Mouse (Mus musculus): ENCODE measurements around the gene Draxin. TPM values are rescaled to one million over a fixed set of nuclear protein-coding genes. Genes with fewer than 3 reads are reported as not detected.
A peak's percentile ranks its signal among the peaks of the same experiment; 100 is the strongest.

The Draxin gene
- polyA plus RNA-seq, 1 experiment: 1.9 TPM

DNA sequence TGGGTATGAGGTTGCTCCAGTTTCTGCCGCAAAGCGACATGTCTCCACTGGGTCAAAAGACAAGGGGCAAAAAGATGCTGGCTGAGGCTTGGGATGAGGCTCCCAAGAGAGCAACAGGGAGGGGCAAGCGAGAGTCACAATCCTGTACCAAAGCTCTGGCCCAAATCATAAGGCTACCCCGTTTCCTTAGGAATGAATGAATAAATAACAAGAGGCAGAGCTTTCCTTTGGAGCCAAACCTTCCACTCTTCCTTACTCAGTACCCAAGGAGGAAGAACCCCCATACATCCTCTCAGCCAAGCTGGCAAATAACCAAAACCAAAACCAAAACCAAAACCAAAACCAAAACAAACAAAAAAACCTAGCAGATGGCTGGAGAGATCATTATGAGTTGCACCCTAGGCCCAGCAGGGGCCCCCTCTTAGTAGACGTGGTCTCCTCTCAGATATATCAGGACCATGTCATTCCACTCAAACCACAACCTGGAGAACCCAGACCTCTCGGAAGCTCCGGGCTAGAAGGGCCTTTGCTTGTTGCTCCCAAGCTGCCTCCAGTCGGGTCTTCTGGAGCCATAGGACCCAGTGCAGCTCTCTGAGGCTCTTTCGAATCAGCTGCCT is 60.8 kb downstream of the Draxin start:
- no peak for DNase-seq (ENCODE audit: low read depth in 1 of 2, low spot score in 2 of 2)

GRCm38 (mm10) chr4:148067346-148067745 is 63.2 kb downstream of the Draxin start:
- Histone ChIP-seq H3K4me1 (ENCODE audit: control insufficient read depth, insufficient read depth, insufficient read length) (peaks cover 3% of the 10 kb centered on the region; the same call in 1 of the 2 replicates), H3K27me3 (ENCODE audit: control insufficient read depth, insufficient read depth, low read length) (no peaks in the 10 kb centered on the region), H3K27ac (ENCODE audit: insufficient read depth, low read length) (no peak overlapping the region), H3K4me3 (ENCODE audit: extremely low read depth, insufficient read depth, insufficient read length) (no peak overlapping the region), H3K36me3 (ENCODE audit: control insufficient read depth, insufficient read depth, low read length) (no peaks in the 10 kb centered on the region)
- TF ChIP-seq POLR2A (IDR thresholded peaks at IDR 0.05; ENCODE audit: low read depth, low read length) (no peak), CTCF (IDR thresholded peaks at IDR 0.05; ENCODE audit: extremely low read depth, insufficient read depth, insufficient read length, insufficient replicate concordance) (no peak)
- DNase-seq (ENCODE audit: low read depth in 1 of 2, low spot score in 2 of 2): no peak
- WGBS: 85% methylated on average over 8 of the region's 8 CpGs

More for the DNA sequence above, 60.8 kb downstream of the Draxin start:
- TF ChIP-seq POLR2A (IDR thresholded peaks at IDR 0.05; ENCODE audit: low read depth, low read length): no peak
- no peak overlapping the region for H3K27ac ChIP-seq (ENCODE audit: insufficient read depth, low read length)
- peaks cover 3% of the 10 kb centered on the region; the same call in 1 of the 2 replicates for H3K4me1 ChIP-seq (ENCODE audit: control insufficient read depth, insufficient read depth, insufficient read length)
- H3K4me3 ChIP-seq (ENCODE audit: extremely low read depth, insufficient read depth, insufficient read length): no peak overlapping the region
- no peaks in the 10 kb centered on the region for H3K36me3 ChIP-seq (ENCODE audit: control insufficient read depth, insufficient read depth, low read length)
- 76% methylated on average over 9 of the region's 9 CpGs for WGBS
- H3K27me3 ChIP-seq (ENCODE audit: control insufficient read depth, insufficient read depth, low read length): no peaks in the 10 kb centered on the region

DNA sequence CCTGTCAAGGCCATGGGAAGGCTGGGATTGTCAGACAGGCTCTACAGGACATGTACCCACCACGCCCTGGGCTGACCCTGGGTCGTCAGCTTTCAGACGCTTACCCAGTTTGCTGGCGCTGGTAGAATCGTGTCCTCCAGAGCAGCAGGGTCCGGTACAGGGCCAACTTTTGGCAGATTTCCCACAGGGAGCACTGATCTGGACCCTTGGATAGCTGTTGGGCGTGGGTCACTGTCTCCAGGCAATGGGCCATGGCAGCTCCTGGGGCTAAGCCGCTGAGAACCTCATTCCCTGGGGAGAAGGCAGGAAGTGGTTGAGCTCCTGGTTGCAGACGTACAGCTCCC is 64.1 kb downstream of the Draxin start:
- DNase-seq (ENCODE audit: low read depth in 1 of 2, low spot score in 2 of 2): no peak
- Histone ChIP-seq H3K4me3 (ENCODE audit: extremely low read depth, insufficient read depth, insufficient read length) (no peak overlapping the region), H3K27ac (ENCODE audit: insufficient read depth, low read length) (peak overlapping the region; percentile 32; the same call in 1 of the 2 replicates), H3K4me1 (ENCODE audit: control insufficient read depth, insufficient read depth, insufficient read length) (peaks cover 3% of the 10 kb centered on the region; the same call in 1 of the 2 replicates), H3K27me3 (ENCODE audit: control insufficient read depth, insufficient read depth, low read length) (no peaks in the 10 kb centered on the region), H3K36me3 (ENCODE audit: control insufficient read depth, insufficient read depth, low read length) (no peaks in the 10 kb centered on the region)
- WGBS: 63% methylated on average over 9 of the region's 9 CpGs
- TF ChIP-seq POLR2A (IDR thresholded peaks at IDR 0.05; ENCODE audit: low read depth, low read length) (no peak), CTCF (IDR thresholded peaks at IDR 0.05; ENCODE audit: extremely low read depth, insufficient read depth, insufficient read length, insufficient replicate concordance) (no peak)

DNA sequence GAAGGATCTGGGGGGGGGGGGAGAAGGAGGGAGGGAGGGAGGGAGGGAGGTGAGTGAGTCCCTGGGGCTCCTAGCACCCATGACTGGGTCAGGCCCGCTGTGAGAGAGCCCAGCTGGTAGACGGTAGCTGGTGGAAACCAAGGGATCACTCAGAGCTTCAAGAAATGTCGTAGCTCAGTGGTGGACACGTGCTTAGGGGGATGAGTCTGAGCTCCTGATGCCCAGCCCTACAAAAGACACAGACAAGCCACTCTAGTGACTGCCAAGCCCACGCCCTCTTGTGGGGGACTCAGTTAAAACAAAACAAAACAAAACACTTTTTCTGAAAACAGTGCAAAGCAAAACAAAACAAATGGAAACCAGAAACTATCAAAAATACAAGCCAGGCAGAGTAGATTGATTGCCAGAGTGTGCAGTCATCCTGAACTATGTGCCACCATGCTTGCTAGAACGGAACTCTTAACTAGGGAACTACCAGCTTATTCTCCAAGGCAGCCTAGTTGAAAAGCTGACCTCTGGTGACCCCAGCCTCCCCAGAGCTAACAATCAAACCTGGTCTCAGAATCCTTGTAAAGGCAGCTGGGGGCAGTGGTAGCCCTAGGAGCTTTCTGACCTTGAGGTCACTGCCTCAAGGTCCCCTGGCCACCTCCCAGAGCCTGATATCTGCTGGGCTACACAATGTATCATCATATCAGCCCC is 64.6 kb downstream of the Draxin start:
- 47% methylated on average over 6 of the region's 6 CpGs for WGBS
- Histone ChIP-seq H3K36me3 (ENCODE audit: control insufficient read depth, insufficient read depth, low read length) (no peaks in the 10 kb centered on the region), H3K4me3 (ENCODE audit: extremely low read depth, insufficient read depth, insufficient read length) (no peak overlapping the region), H3K4me1 (ENCODE audit: control insufficient read depth, insufficient read depth, insufficient read length) (peaks cover 3% of the 10 kb centered on the region; the same call in 1 of the 2 replicates), H3K27ac (ENCODE audit: insufficient read depth, low read length) (no peak overlapping the region), H3K27me3 (ENCODE audit: control insufficient read depth, insufficient read depth, low read length) (no peaks in the 10 kb centered on the region)
- TF ChIP-seq CTCF (IDR thresholded peaks at IDR 0.05; ENCODE audit: extremely low read depth, insufficient read depth, insufficient read length, insufficient replicate concordance) (no peak), POLR2A (IDR thresholded peaks at IDR 0.05; ENCODE audit: low read depth, low read length) (no peak)
- no peak for DNase-seq (ENCODE audit: low read depth in 1 of 2, low spot score in 2 of 2)

GRCm38 (mm10) chr4:148061086-148061480 is 69.4 kb downstream of the Draxin start:
- DNase-seq (ENCODE audit: low read depth in 1 of 2, low spot score in 2 of 2): no peak
- no peak overlapping the region for H3K27ac ChIP-seq (ENCODE audit: insufficient read depth, low read length)
- H3K4me3 ChIP-seq (ENCODE audit: extremely low read depth, insufficient read depth, insufficient read length): no peak overlapping the region
- 0 out of 2 replicates have a peak, but pooled peaks cover 1% of the 10 kb centered on the region for H3K36me3 ChIP-seq (ENCODE audit: control insufficient read depth, insufficient read depth, low read length)
- 94% methylated on average over 9 of the region's 9 CpGs for WGBS
- TF ChIP-seq POLR2A (IDR thresholded peaks at IDR 0.05; ENCODE audit: low read depth, low read length) (no peak), CTCF (IDR thresholded peaks at IDR 0.05; ENCODE audit: extremely low read depth, insufficient read depth, insufficient read length, insufficient replicate concordance) (no peak)
- no peaks in the 10 kb centered on the region for H3K27me3 ChIP-seq (ENCODE audit: control insufficient read depth, insufficient read depth, low read length)
- no peaks in the 10 kb centered on the region; the same call in 1 of the 2 replicates for H3K4me1 ChIP-seq (ENCODE audit: control insufficient read depth, insufficient read depth, insufficient read length)

DNA sequence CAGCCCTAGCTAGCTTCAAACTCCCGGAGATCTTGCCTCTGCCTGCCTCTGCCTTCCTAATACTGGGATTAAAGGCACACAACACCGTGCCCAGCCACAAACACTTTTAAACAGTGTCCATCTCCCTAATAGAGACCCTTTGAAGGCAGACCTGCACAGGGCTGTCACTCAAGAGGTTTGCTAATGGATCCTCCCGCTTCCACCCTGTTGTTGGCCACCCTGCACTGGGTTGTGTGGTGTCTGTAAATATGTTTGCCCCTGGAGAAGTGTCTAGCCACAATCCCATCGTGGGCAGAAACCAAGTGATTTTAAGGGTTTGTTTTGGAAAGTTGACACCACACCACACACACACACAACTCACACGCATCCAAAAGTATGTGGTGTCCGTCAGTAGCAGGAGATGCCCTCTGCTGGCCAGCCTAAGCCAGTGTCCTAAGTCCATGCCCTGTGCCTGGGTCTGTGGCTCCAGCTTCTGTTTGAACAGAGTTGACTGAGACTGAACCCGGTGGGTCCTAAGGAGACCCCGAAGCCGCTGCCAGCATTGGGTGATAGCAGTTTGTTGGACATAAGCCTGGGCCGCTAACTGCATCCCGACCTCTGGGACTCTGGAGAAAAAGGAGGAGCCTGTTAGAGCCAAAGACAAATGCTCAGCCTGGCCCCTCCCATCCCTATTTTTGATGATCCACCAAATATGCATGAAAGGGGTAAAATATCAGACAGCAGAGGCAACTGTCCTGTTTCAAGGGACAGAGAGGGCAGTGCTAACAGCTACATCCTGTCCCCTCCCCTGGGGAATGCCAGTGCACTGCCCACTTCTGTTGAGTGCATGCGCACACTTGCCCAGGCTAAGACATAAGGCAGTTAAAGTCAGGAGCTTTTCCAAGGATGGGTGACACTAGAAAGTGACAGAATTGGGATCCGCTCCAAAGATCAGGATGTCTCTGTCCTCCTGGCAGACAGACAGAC is 70.1 kb downstream of the Draxin start:
- 53% methylated on average over 13 of the region's 13 CpGs for WGBS
- Histone ChIP-seq H3K36me3 (ENCODE audit: control insufficient read depth, insufficient read depth, low read length) (peaks cover 8% of the 10 kb centered on the region), H3K4me1 (ENCODE audit: control insufficient read depth, insufficient read depth, insufficient read length) (no peaks in the 10 kb centered on the region), H3K27ac (ENCODE audit: insufficient read depth, low read length) (no peak overlapping the region), H3K4me3 (ENCODE audit: extremely low read depth, insufficient read depth, insufficient read length) (no peak overlapping the region), H3K27me3 (ENCODE audit: control insufficient read depth, insufficient read depth, low read length) (no peaks in the 10 kb centered on the region)
- DNase-seq (ENCODE audit: low read depth in 1 of 2, low spot score in 2 of 2): no peak
- no peak for TF ChIP-seq POLR2A (IDR thresholded peaks at IDR 0.05; ENCODE audit: low read depth, low read length)
- TF ChIP-seq CTCF (IDR thresholded peaks at IDR 0.05; ENCODE audit: extremely low read depth, insufficient read depth, insufficient read length, insufficient replicate concordance): peak; percentile 47; the same call in 1 of the 2 replicates
